Mouse (Mus musculus): ENCODE results near the gene Gm20916. TPM values are rescaled to one million over a fixed set of nuclear protein-coding genes. Genes with fewer than 3 reads are reported as not detected.

Gm20916 gene
- not detected for polyA plus RNA-seq (2014; fragmentation: Illumina TruSeq; extraction: RNeasy Lipid Tissue Mini Kit (QIAGEN cat#74804); ENCODE audit: low read depth, low replicate concordance)

GRCm38 (mm10) chrY:79319265-79319664, at the start of gene Gm20916:
Gene Gm20916 (plus strand): TSS chrY:79319565.

Other genes starting within 250 kb of the Gm20916 start
- not detected for gene Gm20917, start 168.4 kb upstream of the Gm20916 start, polyA plus RNA-seq (2014; fragmentation: Illumina TruSeq; extraction: RNeasy Lipid Tissue Mini Kit (QIAGEN cat#74804); ENCODE audit: low read depth, low replicate concordance)